Mouse (Mus musculus) mouse embryonic stem cell (cell line): Measurements from ENCODE around the gene Apold1.

Experiments used
- in situ Hi-C, 2 experiments: fragments of 300-500 bp; cut with MboI; formaldehyde crosslinking; loops; 1 replicate in 1 of 2; 3 replicates in 1 of 2; pipeline ENCODE4 v1.14.3; 2019 to 2020; ENCODE audit warnings: low sequenced_read_pairs in 2 of 2, low pct_unique_long_range_greater_than_20kb in 1 of 2, mixed read lengths in 1 of 2; ENCODE audit not compliant: unreplicated experiment in 1 of 2

The Apold1 gene

DNA sequence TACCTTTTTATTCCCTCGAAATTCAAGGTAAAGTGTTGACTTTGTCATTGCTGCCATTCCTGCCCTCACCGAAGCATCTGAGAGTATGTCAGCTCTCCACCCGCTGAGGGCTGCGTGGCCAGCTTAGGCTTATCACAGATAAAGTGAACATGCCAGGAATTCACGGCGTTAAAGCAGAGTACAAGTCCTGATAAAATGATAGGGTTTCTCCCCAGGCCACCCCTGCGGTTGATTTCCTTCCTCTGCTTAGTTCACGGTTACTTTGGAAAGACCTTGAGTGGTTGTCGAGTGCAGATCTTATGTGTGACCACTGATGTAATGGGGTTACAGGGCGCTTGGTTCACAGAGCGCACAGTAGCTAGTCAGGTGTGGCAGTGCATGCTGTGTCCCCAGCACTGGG, 35.7 kb downstream of the Apold1 start:
- in situ Hi-C loops: loop anchor here in 1 of 2 experiments (10.0 kb wide), 1 partner anchor 128 kb away; no protein-coding TSS in a partner anchor

DNA sequence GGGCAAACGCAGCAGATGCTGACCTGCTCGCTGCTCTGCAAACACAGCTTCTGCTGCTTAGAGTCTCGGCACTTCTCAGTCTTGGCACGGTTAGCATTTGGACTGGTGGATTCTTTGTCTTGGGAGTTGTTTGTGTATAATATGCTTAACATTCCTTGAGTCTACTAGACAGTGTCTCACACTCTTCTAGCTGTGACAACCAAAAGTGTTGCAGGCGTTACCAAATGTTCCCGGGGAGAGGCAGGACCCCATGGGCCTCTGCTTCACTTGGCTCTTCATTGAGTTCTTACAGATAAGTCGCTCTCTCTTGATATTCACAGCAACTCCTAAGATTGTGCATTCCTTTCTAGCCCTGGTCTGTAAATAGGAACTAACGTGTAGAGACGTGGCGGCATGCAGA, 38.0 kb downstream of the Apold1 start:
- in situ Hi-C loops: loop anchor here in 1 of 2 experiments (10.0 kb wide), 1 partner anchor 125 kb away; no protein-coding TSS in a partner anchor

DNA sequence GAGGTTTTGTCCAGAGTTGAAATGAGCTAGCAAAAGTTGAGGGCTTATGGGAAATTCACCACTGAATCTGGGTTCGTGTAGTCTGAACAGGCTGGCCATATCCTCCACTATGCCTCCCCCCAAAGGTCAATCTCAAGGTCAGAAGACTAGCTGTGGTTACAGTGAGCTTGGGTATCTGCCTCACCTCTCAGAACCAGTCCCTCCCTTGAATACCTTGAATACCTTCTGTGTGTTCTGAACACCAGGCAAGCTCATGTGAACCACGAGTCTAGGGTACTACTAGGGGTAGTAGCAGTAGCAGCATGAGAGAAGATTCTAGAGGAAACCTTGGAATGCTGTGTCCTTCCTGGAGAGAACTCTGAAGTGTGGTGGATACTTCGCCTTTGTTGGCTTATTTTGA, 40.1 kb downstream of the Apold1 start:
- in situ Hi-C loops: loop anchor here in 1 of 2 experiments (10.0 kb wide), 1 partner anchor 53 kb away; no protein-coding TSS in a partner anchor

DNA sequence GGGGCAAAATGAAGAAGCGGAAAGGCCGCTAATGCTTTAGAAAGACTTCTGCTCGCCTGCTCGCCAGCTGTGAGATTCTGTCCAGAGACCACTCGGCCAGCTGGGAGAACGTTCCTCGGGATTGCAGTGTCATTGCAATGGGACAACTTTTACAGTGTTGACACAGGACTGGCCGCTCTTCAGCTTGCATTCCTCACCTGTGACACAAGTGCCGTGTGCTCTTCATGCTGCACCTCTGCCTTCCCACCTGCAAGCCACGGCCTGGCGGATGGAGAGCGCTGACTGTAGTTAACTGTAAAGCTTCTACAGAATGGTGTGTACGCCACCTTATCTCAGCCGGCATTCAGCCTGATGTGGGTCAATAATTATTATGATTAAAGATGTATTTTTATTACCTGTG, 41.9 kb downstream of the Apold1 start:
- in situ Hi-C loops: loop anchor here in 1 of 2 experiments (10.0 kb wide), 1 partner anchor 51 kb away; no protein-coding TSS in a partner anchor

DNA sequence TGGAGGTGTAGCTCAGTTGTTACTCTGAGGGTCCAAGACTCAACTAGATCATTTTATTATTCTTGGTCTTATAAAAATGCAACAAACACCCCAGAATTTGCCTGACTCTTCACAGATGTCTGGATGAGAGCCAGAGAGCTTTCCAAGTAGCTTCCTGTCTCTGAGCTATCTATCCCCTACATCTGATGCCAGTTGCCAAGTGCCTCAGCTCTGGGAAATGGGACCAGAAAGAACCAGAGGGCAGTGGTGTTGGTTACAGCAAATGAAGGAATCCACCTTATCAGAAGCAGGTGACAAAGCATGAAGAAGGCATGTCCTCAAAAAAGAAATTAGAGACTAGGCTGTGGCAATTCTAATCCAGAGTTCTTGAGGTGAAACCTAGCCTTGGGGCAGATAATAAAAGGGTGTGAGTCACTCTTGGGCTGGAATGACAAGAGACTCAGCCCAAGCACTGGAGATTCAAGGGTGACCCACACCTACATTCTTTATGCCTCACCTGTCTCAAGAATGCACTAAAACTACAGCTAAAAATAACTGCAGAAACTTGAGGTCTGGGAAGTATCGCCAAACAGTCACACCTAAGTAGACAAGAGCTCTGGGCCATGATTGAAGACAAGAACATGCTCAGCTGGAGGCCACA, 43.4 kb downstream of the Apold1 start:
- in situ Hi-C loops: loop anchor here in 1 of 2 experiments (10.0 kb wide), 1 partner anchor 50 kb away; no protein-coding TSS in a partner anchor

DNA sequence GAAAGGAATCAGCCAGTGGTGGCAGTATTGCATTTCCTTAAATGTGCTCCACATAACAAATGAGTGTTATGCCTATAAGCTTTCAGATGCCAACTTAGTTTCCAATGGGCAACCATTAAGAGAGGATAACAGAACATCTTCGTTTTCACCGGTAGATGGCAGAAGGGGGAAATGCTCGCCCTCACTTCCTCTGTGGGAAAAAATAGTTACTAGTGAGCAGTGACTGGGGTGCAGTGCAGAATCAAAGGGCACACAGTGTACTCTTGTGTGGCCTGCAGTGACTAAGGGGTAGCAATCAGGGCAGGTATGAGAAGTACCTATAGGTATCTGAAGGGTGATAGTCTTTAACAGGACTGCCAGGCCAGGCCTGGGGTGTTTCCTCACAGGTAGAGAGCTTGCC, 44.7 kb downstream of the Apold1 start:
- in situ Hi-C loops: loop anchor here in 1 of 2 experiments (10.0 kb wide), 1 partner anchor 49 kb away; no protein-coding TSS in a partner anchor

DNA sequence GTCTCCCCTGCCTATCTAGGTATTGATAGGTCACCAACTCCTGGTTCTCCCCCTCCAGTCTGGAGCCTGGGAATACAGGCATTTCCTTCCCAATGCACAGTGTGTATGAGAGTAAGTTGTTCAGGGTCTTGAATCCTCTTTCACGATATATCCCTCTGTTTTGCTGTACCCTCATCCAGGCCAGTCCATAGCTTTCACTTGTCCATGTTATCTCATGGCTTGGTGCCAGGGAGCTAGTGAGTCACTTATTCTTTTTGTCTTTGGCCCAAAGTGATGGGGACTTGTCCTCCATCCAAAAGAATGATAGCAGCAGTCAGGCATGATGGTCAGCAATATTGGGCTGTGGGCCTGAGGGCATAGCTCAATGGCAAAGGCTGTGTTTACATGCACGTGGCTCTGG, 45.2 kb downstream of the Apold1 start:
- in situ Hi-C loops: loop anchor here in 1 of 2 experiments (10.0 kb wide), 1 partner anchor 48 kb away; no protein-coding TSS in a partner anchor

DNA sequence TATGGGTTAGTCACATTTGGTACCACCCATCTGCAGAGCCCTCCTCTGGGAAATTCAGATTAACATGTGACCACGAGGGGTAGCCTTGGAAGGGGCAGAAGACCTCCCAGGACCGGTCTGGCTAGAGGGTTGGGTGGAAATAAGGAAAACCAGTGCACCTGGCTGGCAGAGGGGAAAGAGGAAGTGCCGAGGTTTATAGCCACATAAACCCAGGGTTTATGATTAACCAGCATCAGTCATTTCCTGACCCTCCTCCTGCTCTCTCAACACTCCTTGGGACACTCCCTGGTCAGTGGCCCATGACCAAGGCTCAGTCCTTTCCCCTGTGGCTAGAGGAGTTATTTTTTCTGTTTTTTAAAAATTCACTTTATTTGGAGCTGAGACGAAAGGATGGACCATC, 47.7 kb downstream of the Apold1 start:
- in situ Hi-C loops: loop anchor here in 1 of 2 experiments (10.0 kb wide), 1 partner anchor 46 kb away; no protein-coding TSS in a partner anchor
